Mouse (Mus musculus) heart, adult 2 months (tissue): ENCODE data around the gene Mef2c.

Experiments
- CTCF ChIP-seq: fragments of 200-600 bp; IDR thresholded peaks from 2 replicates; pipeline ENCODE4 v1.8.1; 2022; ENCODE audit warnings: antibody characterized with exemption, mild to moderate bottlenecking, moderate library complexity
- POLR2A ChIP-seq: fragments of 200-500 bp; IDR thresholded peaks from 2 replicates; pipeline ENCODE4 v1.6.1; 2011; ENCODE audit warnings: mild to moderate bottlenecking, low read depth, low read length, control low read depth; ENCODE audit not compliant: insufficient read depth

GRCm38 (mm10) chr13:83492051-83492450 is 11.8 kb upstream of the Mef2c start:
- TF ChIP-seq CTCF (no peak), POLR2A (no peak)
